Mouse (Mus musculus): ENCODE results near the gene Pilra. TPM values are rescaled to one million over a fixed set of nuclear protein-coding genes. Genes with fewer than 3 reads are reported as not detected.

The Pilra gene
- polyA plus RNA-seq, 1 experiment from 2014 or later, result 2.0 TPM

GRCm38 (mm10) chr5:137825971-137826370 lies 10.1 kb downstream of the Pilra start:
- H3K36me3 ChIP-seq (ENCODE audit: insufficient read depth, low read length), result no peaks in the 10 kb centered on the region
- H3K9me3 ChIP-seq (ENCODE audit: low read length), result no peaks in the 10 kb centered on the region
- 85% methylated on average over 2 of the region's 2 CpGs for WGBS
- ATAC-seq (ENCODE audit: low FRiP score, low TSS enrichment), result no peak
- H3K9ac ChIP-seq (replicated peaks; ENCODE audit: low read length), result no peak overlapping the region
- no peak overlapping the region for H3K4me2 ChIP-seq (replicated peaks; ENCODE audit: low read depth, low read length)
- H3K27ac ChIP-seq (ENCODE audit: low read length), result no peak overlapping the region
- no peaks in the 10 kb centered on the region for H3K4me1 ChIP-seq (ENCODE audit: insufficient read depth, low read length)
- no peaks in the 10 kb centered on the region for H3K27me3 ChIP-seq (ENCODE audit: insufficient read depth, low read length)
- H3K4me3 ChIP-seq (ENCODE audit: low read length), result no peak overlapping the region

GRCm38 (mm10) chr5:137825030-137825429 lies 11.1 kb downstream of the Pilra start:
- no peak for ATAC-seq (ENCODE audit: low FRiP score, low TSS enrichment)
- Histone ChIP-seq H3K4me2 (replicated peaks; ENCODE audit: low read depth, low read length) (no peak overlapping the region), H3K9me3 (ENCODE audit: low read length) (no peaks in the 10 kb centered on the region), H3K9ac (replicated peaks; ENCODE audit: low read length) (no peak overlapping the region), H3K4me1 (ENCODE audit: insufficient read depth, low read length) (no peaks in the 10 kb centered on the region), H3K36me3 (ENCODE audit: insufficient read depth, low read length) (no peaks in the 10 kb centered on the region), H3K27me3 (ENCODE audit: insufficient read depth, low read length) (no peaks in the 10 kb centered on the region), H3K4me3 (ENCODE audit: low read length) (no peak overlapping the region), H3K27ac (ENCODE audit: low read length) (no peak overlapping the region)
- WGBS, result 92% methylated on average over 3 of the region's 3 CpGs

- Histone ChIP-seq H3K36me3 (ENCODE audit: insufficient read depth, low read length) (no peaks in the 10 kb centered on the region), H3K27ac (ENCODE audit: low read length) (no peak overlapping the region), H3K27me3 (ENCODE audit: insufficient read depth, low read length) (no peaks in the 10 kb centered on the region), H3K4me2 (replicated peaks; ENCODE audit: low read depth, low read length) (no peak overlapping the region), H3K9me3 (ENCODE audit: low read length) (no peaks in the 10 kb centered on the region), H3K4me3 (ENCODE audit: low read length) (no peak overlapping the region), H3K4me1 (ENCODE audit: insufficient read depth, low read length) (no peaks in the 10 kb centered on the region), H3K9ac (replicated peaks; ENCODE audit: low read length) (no peak overlapping the region)
- 87% methylated on average over 6 of the region's 6 CpGs for WGBS
- no peak for ATAC-seq (ENCODE audit: low FRiP score, low TSS enrichment)
Measured at GRCm38 (mm10) chr5:137823455-137824045, 12.5 kb downstream of the Pilra start.

GRCm38 (mm10) chr5:137822602-137823001 lies 13.5 kb downstream of the Pilra start:
- Histone ChIP-seq H3K27ac (ENCODE audit: low read length) (no peak overlapping the region), H3K9ac (replicated peaks; ENCODE audit: low read length) (no peak overlapping the region), H3K4me2 (replicated peaks; ENCODE audit: low read depth, low read length) (no peak overlapping the region), H3K9me3 (ENCODE audit: low read length) (no peaks in the 10 kb centered on the region), H3K27me3 (ENCODE audit: insufficient read depth, low read length) (no peaks in the 10 kb centered on the region), H3K36me3 (ENCODE audit: insufficient read depth, low read length) (no peaks in the 10 kb centered on the region), H3K4me3 (ENCODE audit: low read length) (no peak overlapping the region), H3K4me1 (ENCODE audit: insufficient read depth, low read length) (no peaks in the 10 kb centered on the region)
- 84% methylated on average over 1 of the region's 1 CpGs for WGBS
- no peak for ATAC-seq (ENCODE audit: low FRiP score, low TSS enrichment)

GRCm38 (mm10) chr5:137822126-137822525 lies 14.0 kb downstream of the Pilra start:
- no peak for ATAC-seq (ENCODE audit: low FRiP score, low TSS enrichment)
- 67% methylated on average over 4 of the region's 4 CpGs for WGBS

GRCm38 (mm10) chr5:137817466-137818222 lies 18.4 kb downstream of the Pilra start:
- H3K4me2 ChIP-seq (replicated peaks; ENCODE audit: low read depth, low read length), result no peak overlapping the region
- no peaks in the 10 kb centered on the region for H3K27me3 ChIP-seq (ENCODE audit: insufficient read depth, low read length)
- no peak overlapping the region for H3K4me3 ChIP-seq (ENCODE audit: low read length)
- no peak overlapping the region for H3K9ac ChIP-seq (replicated peaks; ENCODE audit: low read length)
- no peaks in the 10 kb centered on the region for H3K36me3 ChIP-seq (ENCODE audit: insufficient read depth, low read length)
- H3K4me1 ChIP-seq (ENCODE audit: insufficient read depth, low read length), result no peaks in the 10 kb centered on the region
- no peak for ATAC-seq (ENCODE audit: low FRiP score, low TSS enrichment)
- H3K27ac ChIP-seq (ENCODE audit: low read length), result no peak overlapping the region
- no peaks in the 10 kb centered on the region for H3K9me3 ChIP-seq (ENCODE audit: low read length)
- 60% methylated on average over 4 of the region's 4 CpGs for WGBS

More at GRCm38 (mm10) chr5:137822126-137822525, 14.0 kb downstream of the Pilra start:
- H3K9me3 ChIP-seq (ENCODE audit: low read length), result no peaks in the 10 kb centered on the region
- no peak overlapping the region for H3K4me3 ChIP-seq (ENCODE audit: low read length)
- H3K27me3 ChIP-seq (ENCODE audit: insufficient read depth, low read length), result no peaks in the 10 kb centered on the region
- no peak overlapping the region for H3K4me2 ChIP-seq (replicated peaks; ENCODE audit: low read depth, low read length)
- no peak overlapping the region for H3K9ac ChIP-seq (replicated peaks; ENCODE audit: low read length)
- no peaks in the 10 kb centered on the region for H3K4me1 ChIP-seq (ENCODE audit: insufficient read depth, low read length)
- H3K27ac ChIP-seq (ENCODE audit: low read length), result no peak overlapping the region
- H3K36me3 ChIP-seq (ENCODE audit: insufficient read depth, low read length), result no peaks in the 10 kb centered on the region

GRCm38 (mm10) chr5:137808316-137808715 lies 27.8 kb downstream of the Pilra start:
- Histone ChIP-seq H3K27ac (ENCODE audit: low read length) (no peak overlapping the region), H3K4me3 (ENCODE audit: low read length) (no peak overlapping the region), H3K4me2 (replicated peaks; ENCODE audit: low read depth, low read length) (no peak overlapping the region), H3K9ac (replicated peaks; ENCODE audit: low read length) (no peak overlapping the region), H3K9me3 (ENCODE audit: low read length) (no peaks in the 10 kb centered on the region), H3K4me1 (ENCODE audit: insufficient read depth, low read length) (no peaks in the 10 kb centered on the region), H3K36me3 (ENCODE audit: insufficient read depth, low read length) (no peaks in the 10 kb centered on the region), H3K27me3 (ENCODE audit: insufficient read depth, low read length) (no peaks in the 10 kb centered on the region)
- ATAC-seq (ENCODE audit: low FRiP score, low TSS enrichment), result no peak
- WGBS, result 91% methylated on average over 5 of the region's 5 CpGs

- Histone ChIP-seq H3K27me3 (ENCODE audit: insufficient read depth, low read length) (no peaks in the 10 kb centered on the region), H3K27ac (ENCODE audit: low read length) (no peak overlapping the region), H3K9ac (replicated peaks; ENCODE audit: low read length) (no peak overlapping the region), H3K36me3 (ENCODE audit: insufficient read depth, low read length) (no peaks in the 10 kb centered on the region), H3K9me3 (ENCODE audit: low read length) (no peaks in the 10 kb centered on the region), H3K4me3 (ENCODE audit: low read length) (no peak overlapping the region), H3K4me2 (replicated peaks; ENCODE audit: low read depth, low read length) (no peak overlapping the region), H3K4me1 (ENCODE audit: insufficient read depth, low read length) (no peaks in the 10 kb centered on the region)
- WGBS, result 80% methylated on average over 1 of the region's 1 CpGs
- no peak for ATAC-seq (ENCODE audit: low FRiP score, low TSS enrichment)
Measured at GRCm38 (mm10) chr5:137806158-137806557, 29.9 kb downstream of the Pilra start.

- Histone ChIP-seq H3K4me1 (ENCODE audit: insufficient read depth, low read length) (no peaks in the 10 kb centered on the region), H3K9ac (replicated peaks; ENCODE audit: low read length) (no peak overlapping the region), H3K27ac (ENCODE audit: low read length) (no peak overlapping the region), H3K4me2 (replicated peaks; ENCODE audit: low read depth, low read length) (no peak overlapping the region), H3K9me3 (ENCODE audit: low read length) (no peaks in the 10 kb centered on the region), H3K27me3 (ENCODE audit: insufficient read depth, low read length) (no peaks in the 10 kb centered on the region), H3K4me3 (ENCODE audit: low read length) (no peak overlapping the region), H3K36me3 (ENCODE audit: insufficient read depth, low read length) (no peaks in the 10 kb centered on the region)
- WGBS, result 81% methylated on average over 3 of the region's 3 CpGs
- ATAC-seq (ENCODE audit: low FRiP score, low TSS enrichment), result no peak
Measured at GRCm38 (mm10) chr5:137800917-137801316, 35.2 kb downstream of the Pilra start.

- no peaks in the 10 kb centered on the region for H3K27me3 ChIP-seq (ENCODE audit: insufficient read depth, low read length)
- no peak overlapping the region for H3K4me3 ChIP-seq (ENCODE audit: low read length)
- no peaks in the 10 kb centered on the region for H3K36me3 ChIP-seq (ENCODE audit: insufficient read depth, low read length)
- no peak overlapping the region for H3K4me2 ChIP-seq (replicated peaks; ENCODE audit: low read depth, low read length)
- no peak overlapping the region for H3K27ac ChIP-seq (ENCODE audit: low read length)
- H3K9me3 ChIP-seq (ENCODE audit: low read length), result no peaks in the 10 kb centered on the region
- H3K4me1 ChIP-seq (ENCODE audit: insufficient read depth, low read length), result no peaks in the 10 kb centered on the region
- WGBS, result 83% methylated on average over 3 of the region's 3 CpGs
- H3K9ac ChIP-seq (replicated peaks; ENCODE audit: low read length), result no peak overlapping the region
- ATAC-seq (ENCODE audit: low FRiP score, low TSS enrichment), result no peak
Measured at GRCm38 (mm10) chr5:137796606-137797005, 39.5 kb downstream of the Pilra start.
